Mouse (Mus musculus) megakaryocyte, embryonic 14.5 days (primary cell): ENCODE data around the gene Prrc2c.

Source experiments
- FLI1 ChIP-seq: IDR thresholded peaks from 2 replicates; pipeline ENCODE4 v1.6.1; 2012; ENCODE audit warnings: low read length, inconsistent platforms, mixed read lengths
- GATA1 ChIP-seq: IDR thresholded peaks from 3 replicates; pipeline ENCODE4 v1.6.1; 2012; ENCODE audit warnings: mixed read lengths, low read length, inconsistent platforms, borderline replicate concordance

DNA sequence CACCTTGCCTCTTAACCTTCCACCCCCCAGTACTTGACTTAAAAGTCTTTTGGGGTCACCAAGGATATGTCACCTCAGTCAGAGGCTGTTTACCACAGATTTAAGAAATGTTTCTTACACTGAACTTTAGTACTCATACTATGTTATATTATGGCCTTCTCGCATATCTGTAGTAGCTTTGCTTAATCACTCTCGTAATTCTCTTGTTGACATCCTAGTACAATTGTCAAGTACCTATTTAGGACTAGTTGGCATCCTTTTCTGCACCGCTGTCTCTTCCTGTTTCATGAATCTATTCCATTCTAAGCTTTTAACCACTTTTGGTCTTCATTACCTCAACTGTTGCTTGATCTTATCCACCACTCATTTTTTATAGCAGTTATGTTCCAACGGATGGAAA, 5.3 kb downstream of the Prrc2c start:
- TF ChIP-seq GATA1, result no peak
- no peak for TF ChIP-seq FLI1
